Mouse (Mus musculus) hindbrain, embryonic 13.5 days (tissue): Measurements from ENCODE around the gene Emid1. TPM values are rescaled to one million over a fixed set of nuclear protein-coding genes. Genes with fewer than 3 reads are reported as not detected.

Experiments used
- ATAC-seq: fragments of 200-750 bp; cut with Nextera tagmentation; 2 replicates; pipeline ENCODE4 v1.8.0; 2017; ENCODE audit warnings: moderate TSS enrichment; ENCODE audit not compliant: low FRiP score
- H3K27ac ChIP-seq: fragments of 300-500 bp; sonication (generic); 2 replicates; pipeline ENCODE4 v1.5.1; 2015; ENCODE audit warnings: inconsistent platforms, mild to moderate bottlenecking, moderate library complexity
- H3K27me3 ChIP-seq: fragments of 300-500 bp; sonication (generic); 2 replicates; pipeline ENCODE4 v1.6.1; 2015; ENCODE audit warnings: mild to moderate bottlenecking, inconsistent platforms
- H3K36me3 ChIP-seq: fragments of 300-500 bp; sonication (generic); 2 replicates; pipeline ENCODE4 v1.6.1; 2015; ENCODE audit warnings: mild to moderate bottlenecking, inconsistent platforms
- H3K4me1 ChIP-seq: fragments of 300-500 bp; sonication (generic); replicated peaks from 2 replicates; pipeline ENCODE4 v1.6.1; 2015; ENCODE audit warnings: inconsistent platforms
- H3K4me2 ChIP-seq: fragments of 300-500 bp; sonication (generic); 2 replicates; pipeline ENCODE4 v1.6.1; 2015; ENCODE audit warnings: inconsistent platforms, mild to moderate bottlenecking, moderate library complexity
- H3K4me3 ChIP-seq: fragments of 300-500 bp; sonication (generic); 2 replicates; pipeline ENCODE4 v1.5.1; 2015; ENCODE audit warnings: mild to moderate bottlenecking, inconsistent platforms
- H3K9ac ChIP-seq: fragments of 300-500 bp; sonication (generic); 2 replicates; pipeline ENCODE4 v1.6.1; 2015; ENCODE audit warnings: mild to moderate bottlenecking, inconsistent platforms
- H3K9me3 ChIP-seq: fragments of 300-500 bp; sonication (generic); 2 replicates; pipeline ENCODE4 v1.6.1; 2016; ENCODE audit warnings: inconsistent platforms
- WGBS: fragments of 180-500 bp; shearing (Covaris S2); methylation state at CpG from one replicate; pipeline ENCODE4 v1.1.7; 2015; 5-methylcytosine and 5-hydroxymethylcytosine counted together
- polyA plus RNA-seq: library from polyadenylated mRNA; unstranded; fragments of >200 nt; fragmentation: Nextera tagmentation; extraction: Ambion mirVana; gene quantifications from 2 replicates; pipeline ENCODE4 v1.2.1, GENCODE M21; 2015

Emid1 gene
- polyA plus RNA-seq, result 13.8 and 15.9 TPM in 2 replicates

- Histone ChIP-seq H3K4me3 (peak within 1 kb of the TSS; percentile 55), H3K9ac (peak within 1 kb of the TSS; percentile 78), H3K36me3 (no peaks in the 10 kb centered on the region), H3K27me3 (peaks cover 35% of the 10 kb centered on the region; the same call in 1 of the 2 replicates), H3K4me1 (peaks cover 56% of the 10 kb centered on the region), H3K27ac (no peak within 1 kb of the TSS), H3K9me3 (no peaks in the 10 kb centered on the region), H3K4me2 (peak within 1 kb of the TSS; percentile 88)
- under 1% methylated on average over 42 of the region's 53 CpGs for WGBS
- ATAC-seq, result peak; percentile 33; the same call in 1 of the 2 replicates
Observed at GRCm38 (mm10) chr11:5151680-5152337, at the start of gene Emid1. Gene Emid1, minus strand, starts transcription at chr11:5152257.

GRCm38 (mm10) chr11:5199879-5200278, 47.8 kb upstream of the Emid1 start:
- H3K36me3 ChIP-seq, result peaks cover 11% of the 10 kb centered on the region
- no peak overlapping the region for H3K4me2 ChIP-seq
- peaks cover 11% of the 10 kb centered on the region for H3K4me1 ChIP-seq
- 96% methylated on average over 2 of the region's 2 CpGs for WGBS
- no peaks in the 10 kb centered on the region for H3K9me3 ChIP-seq
- H3K27me3 ChIP-seq, result no peaks in the 10 kb centered on the region
- no peak overlapping the region for H3K9ac ChIP-seq
- H3K4me3 ChIP-seq, result no peak overlapping the region
- no peak for ATAC-seq
- H3K27ac ChIP-seq, result no peak overlapping the region

- Histone ChIP-seq H3K27me3 (no peaks in the 10 kb centered on the region), H3K4me1 (peaks cover 11% of the 10 kb centered on the region), H3K4me2 (no peak overlapping the region), H3K9ac (no peak overlapping the region), H3K36me3 (peaks cover 19% of the 10 kb centered on the region), H3K9me3 (no peaks in the 10 kb centered on the region), H3K27ac (0 out of 2 replicates have a peak overlapping the region, but pooled peaks have one; percentile 8), H3K4me3 (no peak overlapping the region)
- 83% methylated on average over 5 of the region's 5 CpGs for WGBS
- 0 out of 2 replicates have a peak, but pooled peaks have one; percentile 41 for ATAC-seq
Observed at GRCm38 (mm10) chr11:5197068-5197467, 45.0 kb upstream of the Emid1 start.

GRCm38 (mm10) chr11:5196583-5196982, 44.5 kb upstream of the Emid1 start:
- H3K36me3 ChIP-seq, result peaks cover 18% of the 10 kb centered on the region
- 0 out of 2 replicates have a peak, but pooled peaks have one; percentile 43 for ATAC-seq
- H3K9me3 ChIP-seq, result no peaks in the 10 kb centered on the region
- peaks cover 11% of the 10 kb centered on the region for H3K4me1 ChIP-seq
- H3K27me3 ChIP-seq, result no peaks in the 10 kb centered on the region
- H3K4me2 ChIP-seq, result no peak overlapping the region
- no peak overlapping the region for H3K4me3 ChIP-seq
- H3K27ac ChIP-seq, result 0 out of 2 replicates have a peak overlapping the region, but pooled peaks have one; percentile 8
- WGBS, result 61% methylated on average over 7 of the region's 7 CpGs
- H3K9ac ChIP-seq, result no peak overlapping the region

GRCm38 (mm10) chr11:5193576-5193881, 41.5 kb upstream of the Emid1 start:
- H3K9me3 ChIP-seq, result no peaks in the 10 kb centered on the region
- no peak overlapping the region for H3K4me3 ChIP-seq
- H3K4me1 ChIP-seq, result peaks cover 24% of the 10 kb centered on the region
- H3K27me3 ChIP-seq, result no peaks in the 10 kb centered on the region
- ATAC-seq, result no peak
- peaks cover 12% of the 10 kb centered on the region for H3K36me3 ChIP-seq
- H3K4me2 ChIP-seq, result no peak overlapping the region
- 65% methylated on average over 1 of the region's 1 CpGs for WGBS
- H3K9ac ChIP-seq, result 0 out of 2 replicates have a peak overlapping the region, but pooled peaks have one; percentile 19
- H3K27ac ChIP-seq, result no peak overlapping the region

- no peak overlapping the region for H3K27ac ChIP-seq
- H3K9me3 ChIP-seq, result no peaks in the 10 kb centered on the region
- peaks cover 24% of the 10 kb centered on the region for H3K4me1 ChIP-seq
- no peak overlapping the region for H3K4me3 ChIP-seq
- 81% methylated on average over 8 of the region's 8 CpGs for WGBS
- H3K9ac ChIP-seq, result 0 out of 2 replicates have a peak overlapping the region, but pooled peaks have one; percentile 19
- no peak for ATAC-seq
- H3K4me2 ChIP-seq, result no peak overlapping the region
- peaks cover 9% of the 10 kb centered on the region for H3K36me3 ChIP-seq
- no peaks in the 10 kb centered on the region for H3K27me3 ChIP-seq
Observed at GRCm38 (mm10) chr11:5192840-5193575, 41.0 kb upstream of the Emid1 start.

GRCm38 (mm10) chr11:5192084-5192516, 40.0 kb upstream of the Emid1 start:
- Histone ChIP-seq H3K27me3 (no peaks in the 10 kb centered on the region), H3K4me3 (no peak overlapping the region), H3K4me2 (no peak overlapping the region), H3K27ac (no peak overlapping the region), H3K9me3 (no peaks in the 10 kb centered on the region), H3K9ac (no peak overlapping the region), H3K36me3 (peaks cover 8% of the 10 kb centered on the region), H3K4me1 (peaks cover 19% of the 10 kb centered on the region)
- no peak for ATAC-seq
- 62% methylated on average over 9 of the region's 9 CpGs for WGBS

- Histone ChIP-seq H3K4me1 (peaks cover 17% of the 10 kb centered on the region), H3K4me2 (no peak overlapping the region), H3K27ac (no peak overlapping the region), H3K4me3 (no peak overlapping the region), H3K27me3 (no peaks in the 10 kb centered on the region), H3K9me3 (no peaks in the 10 kb centered on the region), H3K36me3 (peaks cover 6% of the 10 kb centered on the region), H3K9ac (no peak overlapping the region)
- ATAC-seq, result no peak
- WGBS, result 50% methylated on average over 9 of the region's 9 CpGs
Observed at GRCm38 (mm10) chr11:5189239-5189933, 37.3 kb upstream of the Emid1 start.

GRCm38 (mm10) chr11:5188170-5188569, 36.1 kb upstream of the Emid1 start:
- H3K9me3 ChIP-seq, result no peaks in the 10 kb centered on the region
- H3K9ac ChIP-seq, result no peak overlapping the region
- 91% methylated on average over 4 of the region's 4 CpGs for WGBS
- no peaks in the 10 kb centered on the region for H3K27me3 ChIP-seq
- H3K27ac ChIP-seq, result no peak overlapping the region
- peaks cover 24% of the 10 kb centered on the region for H3K4me1 ChIP-seq
- ATAC-seq, result no peak
- H3K4me3 ChIP-seq, result no peak overlapping the region
- peaks cover under 1% of the 10 kb centered on the region for H3K36me3 ChIP-seq
- no peak overlapping the region for H3K4me2 ChIP-seq

- Histone ChIP-seq H3K27me3 (no peaks in the 10 kb centered on the region), H3K9me3 (no peaks in the 10 kb centered on the region), H3K36me3 (no peaks in the 10 kb centered on the region), H3K4me1 (peaks cover 21% of the 10 kb centered on the region), H3K9ac (no peak overlapping the region), H3K27ac (0 out of 2 replicates have a peak overlapping the region, but pooled peaks have one; percentile 6), H3K4me2 (no peak overlapping the region), H3K4me3 (no peak overlapping the region)
- ATAC-seq, result no peak
- 80% methylated on average over 9 of the region's 9 CpGs for WGBS
Observed at GRCm38 (mm10) chr11:5184832-5185231, 32.8 kb upstream of the Emid1 start.

GRCm38 (mm10) chr11:5184250-5184649, 32.2 kb upstream of the Emid1 start:
- Histone ChIP-seq H3K9me3 (no peaks in the 10 kb centered on the region), H3K4me2 (no peak overlapping the region), H3K36me3 (no peaks in the 10 kb centered on the region), H3K27ac (peak overlapping the region; percentile 60; the same call in 1 of the 2 replicates), H3K4me3 (no peak overlapping the region), H3K4me1 (peaks cover 21% of the 10 kb centered on the region), H3K27me3 (no peaks in the 10 kb centered on the region), H3K9ac (no peak overlapping the region)
- 27% methylated on average over 9 of the region's 9 CpGs for WGBS
- ATAC-seq, result no peak

- no peaks in the 10 kb centered on the region for H3K27me3 ChIP-seq
- no peaks in the 10 kb centered on the region for H3K9me3 ChIP-seq
- peaks cover 27% of the 10 kb centered on the region for H3K4me1 ChIP-seq
- H3K4me2 ChIP-seq, result no peak overlapping the region
- H3K36me3 ChIP-seq, result no peaks in the 10 kb centered on the region
- no peak overlapping the region for H3K27ac ChIP-seq
- no peak overlapping the region for H3K9ac ChIP-seq
- ATAC-seq, result no peak
- 73% methylated on average over 4 of the region's 4 CpGs for WGBS
- no peak overlapping the region for H3K4me3 ChIP-seq
Observed at GRCm38 (mm10) chr11:5182870-5183269, 30.8 kb upstream of the Emid1 start.
